In genomic region chr6:113713389-113713788, GRCm38 (mm10) we compare ENCODE assay signal across 22 mouse cellular contexts. TPM values are rescaled to one million over a fixed set of nuclear protein-coding genes. Genes with fewer than 3 reads are reported as not detected.
"Had no signal": no experiment of that assay in that cellular context is flagged by ENCODE, and none has a peak within 500 bp of the region (broad histone marks: within the 10 kb centered on the region; RNA-seq: fewer than 3 reads in every experiment).

No protein-coding gene starts in this region.

RNA-seq across cellular contexts. Expression of gene Ghrl, which starts 6.3 kb away (rescaled TPM):
- total RNA-seq: left cerebral cortex, adult 8-10 months; left cerebral cortex, postnatal 10 days; left cerebral cortex, postnatal 14 days; left cerebral cortex, postnatal 25 days; left cerebral cortex, postnatal 36 days; left cerebral cortex, postnatal 4 days; liver, adult 2 months; megakaryocyte-erythroid progenitor cell, adult 5-6 weeks; midbrain, postnatal 0 days; monocyte, adult 5-6 weeks had no signal
- polyA plus RNA-seq: limb, embryonic 10.5 days; liver, adult 2 months; liver, embryonic 11.5 days; liver, embryonic 12.5 days; liver, embryonic 13.5 days; liver, embryonic 15.5 days; liver, postnatal 0 days; lung, embryonic 14.5 days; lung, embryonic 15.5 days; lung, embryonic 16.5 days; midbrain, embryonic 10.5 days; midbrain, postnatal 0 days; neural tube, embryonic 11.5 days; neural tube, embryonic 12.5 days had no signal
